Mouse (Mus musculus): Measurements from ENCODE around the gene Prr29. TPM values are rescaled to one million over a fixed set of nuclear protein-coding genes. Genes with fewer than 3 reads are reported as not detected.

The Prr29 gene
- polyA plus RNA-seq, 1 experiment: 0.32 TPM

DNA sequence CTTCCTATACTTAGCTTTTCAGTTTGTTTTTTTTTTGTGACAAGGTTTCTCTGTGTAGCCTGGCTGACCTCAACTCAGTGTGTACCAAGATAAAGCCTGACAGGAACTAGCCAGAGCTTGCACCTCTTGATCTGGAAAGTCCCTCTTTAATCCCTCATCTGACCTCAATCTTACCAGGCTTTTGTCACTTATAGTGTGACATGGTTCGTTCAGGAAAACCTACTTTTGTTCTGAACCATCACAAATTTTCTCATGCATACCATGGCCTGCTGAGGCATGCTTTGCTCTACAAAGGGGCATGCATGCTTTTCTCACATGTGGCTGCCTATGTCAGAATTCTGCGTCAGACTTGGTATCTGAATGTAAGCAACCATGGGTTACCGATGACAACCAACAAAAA, 51.1 kb downstream of the Prr29 start:
- H3K36me3 ChIP-seq (ENCODE audit: control insufficient read depth, insufficient read depth): peaks cover 76% of the 10 kb centered on the region
- H3K4me3 ChIP-seq: no peak overlapping the region
- no peak overlapping the region for H3K4me2 ChIP-seq (ENCODE audit: low read depth)
- H3K27me3 ChIP-seq (ENCODE audit: control insufficient read depth, insufficient read depth, insufficient read length): no peaks in the 10 kb centered on the region
- no peak overlapping the region for H3ac ChIP-seq (ENCODE audit: control insufficient read depth, insufficient read length)
- no peaks in the 10 kb centered on the region for H3K79me2 ChIP-seq (ENCODE audit: control insufficient read depth, insufficient read depth)
- TF ChIP-seq POLR2A (IDR thresholded peaks at IDR 0.05; ENCODE audit: insufficient read length, low read depth): no peak
- TF ChIP-seq POLR2AphosphoS2 (IDR thresholded peaks at IDR 0.05; ENCODE audit: insufficient read length, low read depth): no peak
- no peak for TF ChIP-seq MAX (IDR thresholded peaks at IDR 0.05; ENCODE audit: low read depth)
- TF ChIP-seq MYOD1 (IDR thresholded peaks at IDR 0.05; ENCODE audit: control insufficient read depth in 1 of 3, insufficient read length in 2 of 3, low read depth in 2 of 3): no peak
- TF ChIP-seq SRF (IDR thresholded peaks at IDR 0.05; ENCODE audit: control insufficient read depth, insufficient read length, low read depth): no peak
- no peak for TF ChIP-seq TCF12 (IDR thresholded peaks at IDR 0.05; ENCODE audit: insufficient read depth, poor library complexity, severe bottlenecking)
- TF ChIP-seq TCF3 (IDR thresholded peaks at IDR 0.05; ENCODE audit: insufficient read length, low read depth): no peak
- TF ChIP-seq REST (IDR thresholded peaks at IDR 0.05; ENCODE audit: insufficient read depth, insufficient read length): no peak
- TF ChIP-seq USF1 (IDR thresholded peaks at IDR 0.05; ENCODE audit: low read depth): no peak

DNA sequence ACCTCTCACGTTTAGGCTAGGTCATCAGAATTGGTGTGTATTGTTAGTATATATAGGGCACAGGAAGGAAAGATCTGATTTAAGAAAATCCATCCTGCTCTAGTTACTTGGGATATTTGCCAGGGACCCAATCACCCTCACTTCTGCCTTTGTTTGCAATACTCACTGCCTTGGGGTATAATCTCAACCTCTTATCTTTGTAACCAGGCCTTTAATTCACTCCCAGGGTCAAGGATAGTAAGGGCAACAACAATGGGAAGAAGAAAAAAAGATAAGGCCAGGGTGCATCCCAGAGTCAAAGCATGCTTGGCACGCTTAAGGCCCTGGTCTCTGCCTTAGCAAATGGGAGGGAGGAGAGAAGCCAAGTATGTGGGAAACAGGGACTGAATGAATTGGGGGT, 52.6 kb downstream of the Prr29 start:
- no peaks in the 10 kb centered on the region for H3K27me3 ChIP-seq (ENCODE audit: control insufficient read depth, insufficient read depth, insufficient read length)
- peaks cover 76% of the 10 kb centered on the region for H3K36me3 ChIP-seq (ENCODE audit: control insufficient read depth, insufficient read depth)
- no peak overlapping the region for H3ac ChIP-seq (ENCODE audit: control insufficient read depth, insufficient read length)
- no peaks in the 10 kb centered on the region for H3K79me2 ChIP-seq (ENCODE audit: control insufficient read depth, insufficient read depth)
- H3K4me3 ChIP-seq: no peak overlapping the region
- no peak overlapping the region for H3K4me2 ChIP-seq (ENCODE audit: low read depth)
- TF ChIP-seq REST (IDR thresholded peaks at IDR 0.05; ENCODE audit: insufficient read depth, insufficient read length) (no peak), USF1 (IDR thresholded peaks at IDR 0.05; ENCODE audit: low read depth) (no peak), MYOD1 (IDR thresholded peaks at IDR 0.05; ENCODE audit: control insufficient read depth in 1 of 3, insufficient read length in 2 of 3, low read depth in 2 of 3) (no peak), SRF (IDR thresholded peaks at IDR 0.05; ENCODE audit: control insufficient read depth, insufficient read length, low read depth) (no peak), E2F4 (IDR thresholded peaks at IDR 0.05; ENCODE audit: insufficient read depth) (no peak), MYOG (IDR thresholded peaks at IDR 0.05; ENCODE audit: control insufficient read depth in 1 of 3, insufficient read depth in 1 of 3, insufficient read length in 2 of 3, low read depth in 2 of 3) (no peak), TCF12 (IDR thresholded peaks at IDR 0.05; ENCODE audit: insufficient read depth, poor library complexity, severe bottlenecking) (no peak), TCF3 (IDR thresholded peaks at IDR 0.05; ENCODE audit: insufficient read length, low read depth) (no peak), POLR2AphosphoS2 (IDR thresholded peaks at IDR 0.05; ENCODE audit: insufficient read length, low read depth) (no peak), MAX (IDR thresholded peaks at IDR 0.05; ENCODE audit: low read depth) (no peak), CEBPB (IDR thresholded peaks at IDR 0.05; ENCODE audit: insufficient read depth, poor library complexity, severe bottlenecking) (no peak), POLR2A (IDR thresholded peaks at IDR 0.05; ENCODE audit: insufficient read length, low read depth) (no peak)

DNA sequence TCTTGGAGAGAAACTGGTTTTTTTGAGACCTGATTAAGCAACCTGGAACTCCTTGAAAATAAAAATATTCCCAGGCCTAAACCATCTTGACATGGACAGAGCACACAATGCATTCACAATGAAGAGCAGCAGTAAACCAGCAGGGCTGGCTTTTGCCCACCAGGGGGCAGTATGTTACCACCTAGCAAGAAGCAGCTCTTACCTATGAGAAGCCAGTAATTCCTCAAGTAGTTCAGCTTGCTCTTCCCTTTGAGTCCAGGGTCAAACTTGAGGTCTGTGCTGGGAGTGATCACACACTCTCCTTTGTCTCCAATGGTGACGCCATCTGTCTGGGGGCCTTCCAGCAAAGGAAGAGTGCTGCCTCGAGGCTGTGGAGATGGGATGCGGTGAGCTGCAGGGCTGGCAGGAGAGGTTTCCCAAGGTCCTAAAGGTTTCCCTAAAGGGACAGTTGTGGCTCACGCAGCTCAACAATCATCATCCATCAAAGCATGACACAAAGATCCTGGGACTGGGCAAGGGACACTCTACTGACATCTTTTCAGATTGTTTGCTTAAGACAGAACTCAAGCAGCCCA, 53.4 kb downstream of the Prr29 start:
- H3K79me2 ChIP-seq (ENCODE audit: control insufficient read depth, insufficient read depth): no peaks in the 10 kb centered on the region
- no peak for TF ChIP-seq TCF3 (IDR thresholded peaks at IDR 0.05; ENCODE audit: insufficient read length, low read depth)
- no peak for TF ChIP-seq POLR2AphosphoS2 (IDR thresholded peaks at IDR 0.05; ENCODE audit: insufficient read length, low read depth)
- TF ChIP-seq CEBPB (IDR thresholded peaks at IDR 0.05; ENCODE audit: insufficient read depth, poor library complexity, severe bottlenecking): no peak
- no peak for TF ChIP-seq TCF12 (IDR thresholded peaks at IDR 0.05; ENCODE audit: insufficient read depth, poor library complexity, severe bottlenecking)
- no peak for TF ChIP-seq E2F4 (IDR thresholded peaks at IDR 0.05; ENCODE audit: insufficient read depth)
- TF ChIP-seq SRF (IDR thresholded peaks at IDR 0.05; ENCODE audit: control insufficient read depth, insufficient read length, low read depth): no peak
- no peak for TF ChIP-seq MAX (IDR thresholded peaks at IDR 0.05; ENCODE audit: low read depth)
- no peak for TF ChIP-seq REST (IDR thresholded peaks at IDR 0.05; ENCODE audit: insufficient read depth, insufficient read length)
- no peak for TF ChIP-seq USF1 (IDR thresholded peaks at IDR 0.05; ENCODE audit: low read depth)
- TF ChIP-seq POLR2A (IDR thresholded peaks at IDR 0.05; ENCODE audit: insufficient read length, low read depth): no peak
- TF ChIP-seq MYOD1 (IDR thresholded peaks at IDR 0.05; ENCODE audit: control insufficient read depth in 1 of 3, insufficient read length in 2 of 3, low read depth in 2 of 3): no peak
- TF ChIP-seq MYOG (IDR thresholded peaks at IDR 0.05; ENCODE audit: control insufficient read depth in 1 of 3, insufficient read depth in 1 of 3, insufficient read length in 2 of 3, low read depth in 2 of 3): no peak
- H3K27me3 ChIP-seq (ENCODE audit: control insufficient read depth, insufficient read depth, insufficient read length): no peaks in the 10 kb centered on the region
- H3K36me3 ChIP-seq (ENCODE audit: control insufficient read depth, insufficient read depth): peaks cover 76% of the 10 kb centered on the region
- H3ac ChIP-seq (ENCODE audit: control insufficient read depth, insufficient read length): no peak overlapping the region
- no peak overlapping the region for H3K4me3 ChIP-seq
- H3K4me2 ChIP-seq (ENCODE audit: low read depth): no peak overlapping the region

DNA sequence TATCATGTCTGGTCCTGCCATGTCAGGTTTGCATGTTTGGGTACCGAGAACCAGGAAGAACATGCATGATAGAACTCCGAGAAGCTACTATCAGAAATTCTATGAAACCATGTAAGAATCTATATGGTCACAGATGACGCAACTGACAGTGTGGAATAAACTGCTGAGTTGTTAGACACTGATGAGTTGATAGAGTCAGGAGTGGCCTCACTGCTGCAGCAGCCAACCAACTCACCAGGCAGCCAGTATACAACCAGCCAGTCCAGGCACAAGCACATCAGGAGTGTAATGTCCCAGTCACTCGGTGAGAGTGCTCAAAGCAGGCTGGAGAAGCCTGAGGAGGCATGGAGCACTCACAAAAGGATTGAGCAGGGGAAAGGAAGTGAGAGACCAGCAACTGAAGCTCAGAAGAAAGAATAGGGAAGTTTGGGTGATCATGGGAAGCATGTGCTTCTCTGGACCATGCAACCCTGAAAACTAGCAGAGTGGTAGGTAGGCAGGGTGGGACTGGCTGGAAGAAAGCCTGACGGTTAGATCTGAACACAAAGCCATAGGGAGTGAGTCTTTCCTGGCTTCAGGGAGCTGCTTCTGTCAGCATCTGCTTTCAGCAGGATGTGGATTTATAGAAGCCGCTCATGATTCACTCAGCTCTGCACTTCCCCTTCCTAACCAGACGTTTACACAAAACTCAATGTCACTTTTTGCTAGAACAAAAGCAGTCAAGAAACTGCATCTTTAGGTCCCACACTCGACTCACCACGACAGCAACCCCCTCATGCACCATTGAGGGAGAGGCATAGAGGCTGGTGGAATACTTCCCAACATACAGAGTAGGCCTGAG, 54.2 kb downstream of the Prr29 start:
- Histone ChIP-seq H3K27me3 (ENCODE audit: control insufficient read depth, insufficient read depth, insufficient read length) (no peaks in the 10 kb centered on the region), H3ac (ENCODE audit: control insufficient read depth, insufficient read length) (no peak overlapping the region), H3K36me3 (ENCODE audit: control insufficient read depth, insufficient read depth) (peaks cover 76% of the 10 kb centered on the region), H3K4me2 (ENCODE audit: low read depth) (no peak overlapping the region), H3K4me3 (no peak overlapping the region), H3K79me2 (ENCODE audit: control insufficient read depth, insufficient read depth) (no peaks in the 10 kb centered on the region)
- TF ChIP-seq POLR2AphosphoS2 (IDR thresholded peaks at IDR 0.05; ENCODE audit: insufficient read length, low read depth): no peak
- TF ChIP-seq TCF12 (IDR thresholded peaks at IDR 0.05; ENCODE audit: insufficient read depth, poor library complexity, severe bottlenecking): no peak
- TF ChIP-seq USF1 (IDR thresholded peaks at IDR 0.05; ENCODE audit: low read depth): no peak
- no peak for TF ChIP-seq POLR2A (IDR thresholded peaks at IDR 0.05; ENCODE audit: insufficient read length, low read depth)
- TF ChIP-seq REST (IDR thresholded peaks at IDR 0.05; ENCODE audit: insufficient read depth, insufficient read length): no peak
- no peak for TF ChIP-seq CEBPB (IDR thresholded peaks at IDR 0.05; ENCODE audit: insufficient read depth, poor library complexity, severe bottlenecking)
- TF ChIP-seq E2F4 (IDR thresholded peaks at IDR 0.05; ENCODE audit: insufficient read depth): no peak
- no peak for TF ChIP-seq SRF (IDR thresholded peaks at IDR 0.05; ENCODE audit: control insufficient read depth, insufficient read length, low read depth)
- no peak for TF ChIP-seq MYOD1 (IDR thresholded peaks at IDR 0.05; ENCODE audit: control insufficient read depth in 1 of 3, insufficient read length in 2 of 3, low read depth in 2 of 3)
- no peak for TF ChIP-seq TCF3 (IDR thresholded peaks at IDR 0.05; ENCODE audit: insufficient read length, low read depth)
- TF ChIP-seq MAX (IDR thresholded peaks at IDR 0.05; ENCODE audit: low read depth): no peak

Data from myocyte (in vitro differentiated cells).